Mouse (Mus musculus): ENCODE measurements around the gene Ctnnd1. TPM values are rescaled to one million over a fixed set of nuclear protein-coding genes. Genes with fewer than 3 reads are reported as not detected.
"Not testable (repeated sequence)": the region's sequence is repeated elsewhere in the genome, so short reads cannot be mapped to it uniquely, and the experiment has no call there.

Ctnnd1 gene
- polyA plus RNA-seq (2012; ENCODE audit: insufficient read depth, low replicate concordance), result 0.71 and 4.4 TPM in 2 replicates

- H3K27me3 ChIP-seq (replicated peaks), result no peaks in the 10 kb centered on the region
- peaks cover 8% of the 10 kb centered on the region for H3K36me3 ChIP-seq (replicated peaks; ENCODE audit: low read length)
- H3K4me3 ChIP-seq (replicated peaks), result peak within 1 kb of the TSS; percentile 97
- H3K4me1 ChIP-seq, result peaks cover 29% of the 10 kb centered on the region
- H3K9me3 ChIP-seq, result no peaks in the 10 kb centered on the region
- TF ChIP-seq FLI1 (IDR thresholded peaks at IDR 0.05; ENCODE audit: low read length), result no peak
Observed at GRCm38 (mm10) chr2:84650464-84651195, at the start of gene Ctnnd1. Ctnnd1 (minus strand) TSS chr2:84650765.

GRCm38 (mm10) chr2:84695007-84695695 lies 44.6 kb upstream of the Ctnnd1 start:
- Histone ChIP-seq H3K4me3 (replicated peaks) (no peak overlapping the region), H3K27me3 (replicated peaks) (no peaks in the 10 kb centered on the region), H3K36me3 (replicated peaks; ENCODE audit: low read length) (peaks cover 95% of the 10 kb centered on the region), H3K9me3 (no peaks in the 10 kb centered on the region), H3K4me1 (peaks cover under 1% of the 10 kb centered on the region; the same call in 1 of the 2 replicates)
- no peak for TF ChIP-seq GATA1 (IDR thresholded peaks at IDR 0.05; ENCODE audit: borderline replicate concordance, low read length)
- TF ChIP-seq FLI1 (IDR thresholded peaks at IDR 0.05; ENCODE audit: low read length), result no peak

- Histone ChIP-seq H3K36me3 (replicated peaks; ENCODE audit: low read length) (peaks cover 97% of the 10 kb centered on the region), H3K4me1 (peaks cover 15% of the 10 kb centered on the region), H3K27me3 (replicated peaks) (no peaks in the 10 kb centered on the region), H3K4me3 (replicated peaks) (no peak overlapping the region), H3K9me3 (no peaks in the 10 kb centered on the region)
- TF ChIP-seq FLI1 (IDR thresholded peaks at IDR 0.05; ENCODE audit: low read length) (no peak), GATA1 (IDR thresholded peaks at IDR 0.05; ENCODE audit: borderline replicate concordance, low read length) (no peak)
Observed at GRCm38 (mm10) chr2:84690050-84690449, 39.5 kb upstream of the Ctnnd1 start.

GRCm38 (mm10) chr2:84688080-84688844 lies 37.7 kb upstream of the Ctnnd1 start:
- Histone ChIP-seq H3K36me3 (replicated peaks; ENCODE audit: low read length) (peaks cover 91% of the 10 kb centered on the region), H3K4me3 (replicated peaks) (no peak overlapping the region), H3K27me3 (replicated peaks) (no peaks in the 10 kb centered on the region), H3K4me1 (peaks cover 21% of the 10 kb centered on the region), H3K9me3 (no peaks in the 10 kb centered on the region)
- no peak for TF ChIP-seq GATA1 (IDR thresholded peaks at IDR 0.05; ENCODE audit: borderline replicate concordance, low read length)
- TF ChIP-seq FLI1 (IDR thresholded peaks at IDR 0.05; ENCODE audit: low read length), result no peak

GRCm38 (mm10) chr2:84682605-84683183 lies 32.1 kb upstream of the Ctnnd1 start:
- H3K9me3 ChIP-seq, result no peaks in the 10 kb centered on the region
- peaks cover 25% of the 10 kb centered on the region; the same call in 1 of the 2 replicates for H3K4me1 ChIP-seq
- peaks cover 55% of the 10 kb centered on the region for H3K36me3 ChIP-seq (replicated peaks; ENCODE audit: low read length)
- H3K27me3 ChIP-seq (replicated peaks), result no peaks in the 10 kb centered on the region
- no peak overlapping the region for H3K4me3 ChIP-seq (replicated peaks)
- TF ChIP-seq GATA1 (IDR thresholded peaks at IDR 0.05; ENCODE audit: borderline replicate concordance, low read length), result no peak
- no peak for TF ChIP-seq FLI1 (IDR thresholded peaks at IDR 0.05; ENCODE audit: low read length)

GRCm38 (mm10) chr2:84679016-84679415 lies 28.5 kb upstream of the Ctnnd1 start, which contains the start of gene Tmx2:
Tmx2 (minus strand) TSS chr2:84679140.
- Histone ChIP-seq H3K36me3 (replicated peaks; ENCODE audit: low read length) (peaks cover 43% of the 10 kb centered on the region), H3K27me3 (replicated peaks) (no peaks in the 10 kb centered on the region), H3K4me1 (peaks cover 37% of the 10 kb centered on the region), H3K9me3 (no peaks in the 10 kb centered on the region), H3K4me3 (replicated peaks) (peak within 1 kb of the TSS; percentile 100)
- TF ChIP-seq FLI1 (IDR thresholded peaks at IDR 0.05; ENCODE audit: low read length) (no peak), GATA1 (IDR thresholded peaks at IDR 0.05; ENCODE audit: borderline replicate concordance, low read length) (no peak)

- TF ChIP-seq GATA1 (IDR thresholded peaks at IDR 0.05; ENCODE audit: borderline replicate concordance, low read length) (no peak), FLI1 (IDR thresholded peaks at IDR 0.05; ENCODE audit: low read length) (no peak)
- Histone ChIP-seq H3K27me3 (replicated peaks) (no peaks in the 10 kb centered on the region), H3K36me3 (replicated peaks; ENCODE audit: low read length) (peaks cover 47% of the 10 kb centered on the region), H3K9me3 (no peaks in the 10 kb centered on the region), H3K4me1 (peaks cover 37% of the 10 kb centered on the region), H3K4me3 (replicated peaks) (peak within 1 kb of the TSS; percentile 100)
Observed at GRCm38 (mm10) chr2:84677968-84678880, 27.7 kb upstream of the Ctnnd1 start, which contains the start of the genes Gm28635 and Med19. Gm28635 (minus strand) TSS chr2:84678041. Med19 (plus strand) TSS chr2:84678402.

GRCm38 (mm10) chr2:84677270-84677967 lies 26.9 kb upstream of the Ctnnd1 start:
- H3K36me3 ChIP-seq (replicated peaks; ENCODE audit: low read length), result peaks cover 47% of the 10 kb centered on the region
- H3K4me3 ChIP-seq (replicated peaks), result peak overlapping the region; percentile 94
- no peaks in the 10 kb centered on the region for H3K27me3 ChIP-seq (replicated peaks)
- peaks cover 31% of the 10 kb centered on the region for H3K4me1 ChIP-seq
- no peak for TF ChIP-seq FLI1 (IDR thresholded peaks at IDR 0.05; ENCODE audit: low read length)
- H3K9me3 ChIP-seq, result no peaks in the 10 kb centered on the region

GRCm38 (mm10) chr2:84671535-84671934 lies 21.0 kb upstream of the Ctnnd1 start:
- peaks cover 40% of the 10 kb centered on the region for H3K36me3 ChIP-seq (replicated peaks; ENCODE audit: low read length)
- H3K9me3 ChIP-seq; H3K4me3 ChIP-seq (replicated peaks); H3K27me3 ChIP-seq (replicated peaks): not testable (repeated sequence)
- H3K4me1 ChIP-seq, result peaks cover 31% of the 10 kb centered on the region

All from megakaryocyte, embryonic 14.5 days (primary cell).